Mouse (Mus musculus) layer of hippocampus, adult 8-10 months (tissue): ENCODE data around the gene Manba. TPM values are rescaled to one million over a fixed set of nuclear protein-coding genes. Genes with fewer than 3 reads are reported as not detected.

Experiments used
- DNase-seq, 2 experiments: peaks; one replicate each; pipeline ENCODE4 v3.0.0; 2022; ENCODE audit warnings: low spot score in 2 of 2
- total RNA-seq, 4 experiments: library from RNA; stranded (reverse); gene quantifications; 2 replicates each; pipeline ENCODE4 v1.2.4; 2022

Gene Manba
- total RNA-seq, 4 experiments from 2014 or later: 9.6 to 16.1 (median 12.6) TPM

GRCm38 (mm10) chr3:135616730-135617129, 131.3 kb downstream of the Manba start:
- no peak for DNase-seq

Other genes starting within 250 kb of the Manba start
- 1 to 10 TPM; 4.7 to 8.7 (median 6.1) TPM for gene Bdh2, start 204.4 kb upstream of the Manba start, total RNA-seq
- gene Slc9b2, start 177.9 kb upstream of the Manba start, total RNA-seq: 1 to 10 TPM; 3.0 to 5.1 (median 3.6) TPM
- 1 to 10 TPM in 2 of 4 experiments, under 1 TPM in 2; 0.39 to 2.0 (median 1.0) TPM for gene Slc9b1, start 137.6 kb upstream of the Manba start, total RNA-seq
- 10 to 100 TPM; 34.3 to 36.5 (median 35.5) TPM for gene Cisd2, start 61.7 kb upstream of the Manba start, total RNA-seq
- gene Ube2d3, start 47.5 kb upstream of the Manba start, total RNA-seq: 100 to 1,000 TPM; 227 to 254 (median 239) TPM
- 10 to 100 TPM; 23.0 to 30.7 (median 29.0) TPM for gene Nfkb1, start 205.9 kb downstream of the Manba start, total RNA-seq